Mouse (Mus musculus) forebrain, embryonic 10.5 days (tissue): ENCODE measurements at regions not wholly inside any gene's neighbourhood (a gene's known extent, or its start where the extent isn't known, plus 50 kb on each side); places are given as distances from the start of the nearest gene placed in this dataset.
A peak's percentile ranks its signal among the peaks of the same experiment; 100 is the strongest.

Experiments used
- DNase-seq: peaks from one replicate; pipeline ENCODE4 v3.0.0-alpha.2; 2017; ENCODE audit warnings: low spot score; ENCODE audit errors: extremely low spot score
- H3K27ac ChIP-seq: fragments of 300-500 bp; sonication (generic); 2 replicates; pipeline ENCODE4 v1.5.1; 2016; ENCODE audit warnings: mild to moderate bottlenecking
- H3K27me3 ChIP-seq: fragments of 300-500 bp; sonication (generic); 2 replicates; pipeline ENCODE4 v1.6.1; 2016; ENCODE audit warnings: mild to moderate bottlenecking; ENCODE audit not compliant: poor library complexity, severe bottlenecking
- H3K36me3 ChIP-seq: fragments of 300-500 bp; sonication (generic); replicated peaks from 2 replicates; pipeline ENCODE4 v1.6.1; 2016; ENCODE audit warnings: mild to moderate bottlenecking, moderate library complexity
- H3K4me1 ChIP-seq: fragments of 300-500 bp; sonication (generic); 2 replicates; pipeline ENCODE4 v1.6.1; 2016
- H3K4me3 ChIP-seq: fragments of 300-500 bp; sonication (generic); 2 replicates; pipeline ENCODE4 v1.5.1; 2016; ENCODE audit warnings: mild to moderate bottlenecking, moderate library complexity
- H3K9me3 ChIP-seq: fragments of 300-500 bp; sonication (generic); 2 replicates; pipeline ENCODE4 v1.6.1; 2016; ENCODE audit warnings: mild to moderate bottlenecking, moderate library complexity
- WGBS: fragments of 180-500 bp; shearing (Covaris S2); methylation state at CpG from one replicate; pipeline ENCODE4 v1.1.7; 2016; 5-methylcytosine and 5-hydroxymethylcytosine counted together

GRCm38 (mm10) chr10:96822344-96823335, 205.8 kb downstream of the Btg1 start:
- WGBS, result 79% methylated on average over 7 of the region's 7 CpGs
- no peak overlapping the region for H3K27ac ChIP-seq
- DNase-seq, result no peak
- H3K4me3 ChIP-seq, result no peak overlapping the region
- H3K36me3 ChIP-seq, result no peaks in the 10 kb centered on the region
- H3K27me3 ChIP-seq, result no peaks in the 10 kb centered on the region
- peaks cover 4% of the 10 kb centered on the region for H3K4me1 ChIP-seq
- no peaks in the 10 kb centered on the region for H3K9me3 ChIP-seq

DNA sequence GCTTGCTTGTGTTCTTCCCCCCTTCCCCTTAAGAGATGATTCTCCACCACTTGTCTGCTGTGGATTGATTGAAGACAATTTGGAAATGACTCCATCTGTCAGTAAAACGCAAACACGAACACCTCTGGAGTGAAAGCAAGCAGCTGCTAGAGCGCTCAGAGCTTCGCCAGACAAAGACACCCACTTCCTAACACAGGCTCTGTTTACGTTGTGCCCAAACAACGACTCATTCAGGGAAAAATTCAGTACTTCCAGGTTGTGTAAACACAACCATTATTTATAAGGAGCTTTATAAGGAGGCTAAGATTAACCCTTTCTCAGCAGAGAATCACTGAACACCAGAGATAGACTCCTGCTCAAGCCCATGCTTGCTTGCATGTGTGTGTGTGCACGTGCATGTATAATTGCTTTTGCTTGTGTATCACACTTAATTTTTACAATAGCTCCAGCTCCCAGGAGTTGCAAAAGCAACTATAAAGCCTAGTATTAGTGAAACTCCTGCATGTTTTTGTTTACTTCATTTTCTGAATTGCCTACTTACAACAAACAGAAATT, 209.5 kb downstream of the Btg1 start:
- Histone ChIP-seq H3K4me3 (no peak overlapping the region), H3K9me3 (no peaks in the 10 kb centered on the region), H3K27me3 (no peaks in the 10 kb centered on the region), H3K27ac (no peak overlapping the region), H3K36me3 (no peaks in the 10 kb centered on the region), H3K4me1 (peaks cover 4% of the 10 kb centered on the region)
- 50% methylated on average over 7 of the region's 7 CpGs for WGBS
- no peak for DNase-seq

- 91% methylated on average over 5 of the region's 5 CpGs for WGBS
- Histone ChIP-seq H3K36me3 (no peaks in the 10 kb centered on the region), H3K27ac (no peak overlapping the region), H3K4me3 (no peak overlapping the region), H3K4me1 (peaks cover 4% of the 10 kb centered on the region), H3K27me3 (no peaks in the 10 kb centered on the region), H3K9me3 (no peaks in the 10 kb centered on the region)
- DNase-seq, result no peak
These were observed 211.2 kb downstream of the Btg1 start for GRCm38 (mm10) chr10:96827971-96828370.

GRCm38 (mm10) chr10:96828581-96829246, 211.9 kb downstream of the Btg1 start:
- no peaks in the 10 kb centered on the region for H3K27me3 ChIP-seq
- no peak for DNase-seq
- no peak overlapping the region for H3K27ac ChIP-seq
- H3K36me3 ChIP-seq, result no peaks in the 10 kb centered on the region
- H3K4me1 ChIP-seq, result peaks cover 4% of the 10 kb centered on the region
- H3K4me3 ChIP-seq, result no peak overlapping the region
- H3K9me3 ChIP-seq, result no peaks in the 10 kb centered on the region
- 94% methylated on average over 7 of the region's 7 CpGs for WGBS

- Histone ChIP-seq H3K4me3 (no peak overlapping the region), H3K27me3 (no peaks in the 10 kb centered on the region), H3K27ac (no peak overlapping the region), H3K4me1 (peaks cover 4% of the 10 kb centered on the region), H3K36me3 (no peaks in the 10 kb centered on the region), H3K9me3 (no peaks in the 10 kb centered on the region)
- WGBS, result 68% methylated on average over 12 of the region's 12 CpGs
- DNase-seq, result peak; percentile 10
These were observed 214.3 kb downstream of the Btg1 start for GRCm38 (mm10) chr10:96831071-96831470.

GRCm38 (mm10) chr10:96837230-96837629, 220.4 kb downstream of the Btg1 start:
- H3K27ac ChIP-seq, result no peak overlapping the region

GRCm38 (mm10) chr10:96841128-96841527, 224.3 kb downstream of the Btg1 start:
- Histone ChIP-seq H3K36me3 (no peaks in the 10 kb centered on the region), H3K9me3 (no peaks in the 10 kb centered on the region), H3K27ac (no peak overlapping the region), H3K4me3 (no peak overlapping the region), H3K27me3 (no peaks in the 10 kb centered on the region), H3K4me1 (no peaks in the 10 kb centered on the region)
- 93% methylated on average over 2 of the region's 2 CpGs for WGBS
- DNase-seq, result no peak

More at GRCm38 (mm10) chr10:96837230-96837629, 220.4 kb downstream of the Btg1 start:
- no peaks in the 10 kb centered on the region for H3K4me1 ChIP-seq
- H3K36me3 ChIP-seq, result no peaks in the 10 kb centered on the region
- no peak overlapping the region for H3K4me3 ChIP-seq
- no peaks in the 10 kb centered on the region for H3K27me3 ChIP-seq
- no peaks in the 10 kb centered on the region for H3K9me3 ChIP-seq
- no peak for DNase-seq
- 93% methylated on average over 7 of the region's 7 CpGs for WGBS

DNA sequence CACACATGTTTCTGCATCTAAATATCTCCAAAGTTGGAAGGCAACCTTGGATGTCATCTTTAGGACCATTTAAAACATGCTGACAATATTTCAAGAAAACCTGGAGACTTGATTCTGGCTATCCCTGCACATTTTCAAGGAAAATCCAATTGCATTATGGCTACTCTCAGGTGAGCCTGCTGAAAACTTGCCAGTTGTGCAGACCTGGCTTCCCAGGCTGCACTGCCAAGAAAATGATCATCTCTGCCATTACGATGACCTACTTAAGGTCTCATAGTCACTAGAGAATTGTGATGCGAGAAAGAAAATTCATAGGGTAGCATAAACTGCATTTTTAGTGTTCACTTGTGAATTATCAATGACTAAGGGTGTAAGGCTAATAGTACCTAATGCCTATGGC, 225.2 kb downstream of the Btg1 start:
- WGBS, result 90% methylated on average over 2 of the region's 2 CpGs
- H3K27me3 ChIP-seq, result no peaks in the 10 kb centered on the region
- H3K4me3 ChIP-seq, result no peak overlapping the region
- H3K36me3 ChIP-seq, result no peaks in the 10 kb centered on the region
- H3K9me3 ChIP-seq, result no peaks in the 10 kb centered on the region
- no peak overlapping the region for H3K27ac ChIP-seq
- no peak for DNase-seq
- peaks cover under 1% of the 10 kb centered on the region; the same call in 1 of the 2 replicates for H3K4me1 ChIP-seq

GRCm38 (mm10) chr10:96845906-96846305, 229.1 kb downstream of the Btg1 start:
- 83% methylated on average over 4 of the region's 4 CpGs for WGBS
- Histone ChIP-seq H3K9me3 (no peaks in the 10 kb centered on the region), H3K27ac (no peak overlapping the region), H3K27me3 (no peaks in the 10 kb centered on the region), H3K4me3 (no peak overlapping the region), H3K36me3 (no peaks in the 10 kb centered on the region), H3K4me1 (peaks cover 4% of the 10 kb centered on the region; the same call in 1 of the 2 replicates)
- DNase-seq, result no peak

GRCm38 (mm10) chr10:96847028-96847427, 230.2 kb downstream of the Btg1 start:
- no peak for DNase-seq
- no peak overlapping the region; the same call in 1 of the 2 replicates for H3K27ac ChIP-seq

DNA sequence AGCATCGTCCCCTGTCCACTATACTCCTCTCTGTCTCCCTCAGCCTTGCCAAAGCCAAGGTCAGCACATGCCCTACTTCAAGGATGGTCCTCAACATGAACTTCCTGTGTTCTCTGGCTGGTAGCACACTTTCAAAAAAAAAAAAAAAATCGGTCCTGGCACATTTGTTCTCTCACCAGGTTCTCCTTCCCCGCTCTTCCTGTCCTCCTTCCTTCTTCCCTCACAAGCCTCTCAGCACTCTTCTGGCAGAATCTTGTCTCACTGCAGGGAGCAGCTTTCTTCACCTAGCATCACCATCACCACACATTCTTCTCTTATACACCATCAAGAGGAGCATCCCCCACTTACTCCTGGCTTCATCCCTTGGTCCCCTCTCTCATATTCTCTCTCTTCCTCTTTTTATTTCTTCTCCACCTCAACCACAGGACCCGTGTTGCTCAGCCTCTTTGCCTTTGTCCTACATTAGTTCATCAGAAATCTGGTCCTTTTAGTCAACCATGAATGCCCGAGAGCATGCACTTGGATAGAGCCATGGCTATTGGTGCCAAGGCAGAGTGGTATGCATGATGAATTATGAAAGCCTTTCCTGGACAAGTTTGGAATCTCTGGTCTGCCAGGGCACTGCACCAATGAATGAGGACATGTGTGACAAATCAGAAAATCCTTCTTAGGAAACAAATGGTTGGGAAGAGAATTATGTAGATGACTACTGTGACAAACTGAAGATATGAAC, 230.8 kb downstream of the Btg1 start:
- H3K27me3 ChIP-seq, result no peaks in the 10 kb centered on the region
- H3K4me3 ChIP-seq, result no peak overlapping the region
- no peak overlapping the region; the same call in 1 of the 2 replicates for H3K27ac ChIP-seq
- 77% methylated on average over 5 of the region's 5 CpGs for WGBS
- H3K9me3 ChIP-seq, result no peaks in the 10 kb centered on the region; the same call in 1 of the 2 replicates
- peaks cover 4% of the 10 kb centered on the region; the same call in 1 of the 2 replicates for H3K4me1 ChIP-seq
- no peak for DNase-seq
- H3K36me3 ChIP-seq, result no peaks in the 10 kb centered on the region

More at GRCm38 (mm10) chr10:96847028-96847427, 230.2 kb downstream of the Btg1 start:
- H3K27me3 ChIP-seq, result no peaks in the 10 kb centered on the region
- H3K9me3 ChIP-seq, result no peaks in the 10 kb centered on the region; the same call in 1 of the 2 replicates
- H3K36me3 ChIP-seq, result no peaks in the 10 kb centered on the region
- H3K4me3 ChIP-seq, result no peak overlapping the region
- WGBS, result 69% methylated on average over 6 of the region's 6 CpGs
- peaks cover 4% of the 10 kb centered on the region; the same call in 1 of the 2 replicates for H3K4me1 ChIP-seq

GRCm38 (mm10) chr10:96848496-96848895, 231.7 kb downstream of the Btg1 start:
- WGBS, result 89% methylated on average over 2 of the region's 2 CpGs
- H3K27ac ChIP-seq, result no peak overlapping the region
- no peaks in the 10 kb centered on the region for H3K27me3 ChIP-seq
- no peaks in the 10 kb centered on the region; the same call in 1 of the 2 replicates for H3K9me3 ChIP-seq
- H3K4me3 ChIP-seq, result no peak overlapping the region
- H3K4me1 ChIP-seq, result peaks cover 4% of the 10 kb centered on the region; the same call in 1 of the 2 replicates
- DNase-seq, result no peak
- no peaks in the 10 kb centered on the region for H3K36me3 ChIP-seq
